Mouse (Mus musculus) CD4-positive, CD25-positive, alpha-beta regulatory T cell, adult 4 months (primary cell): ENCODE results near the gene Ccdc185. TPM values are rescaled to one million over a fixed set of nuclear protein-coding genes. Genes with fewer than 3 reads are reported as not detected.

ENCODE experiments used
- ATAC-seq: one replicate; pipeline ENCODE4 v1.8.0; 2017
- polyA plus RNA-seq, 2 experiments: library from polyadenylated mRNA; unstranded; fragments of 100-300 nt; shearing (Covaris generic); gene quantifications; one replicate each; pipeline ENCODE4 v1.2.1; 2017

Ccdc185 gene
- polyA plus RNA-seq, 2 experiments from 2014 or later = not detected

GRCm38 (mm10) chr1:182735891-182736290 is 13.1 kb downstream of the Ccdc185 start:
- ATAC-seq = no peak

GRCm38 (mm10) chr1:182732695-182733094 is 16.3 kb downstream of the Ccdc185 start:
- no peak for ATAC-seq

GRCm38 (mm10) chr1:182729002-182729401 is 20.0 kb downstream of the Ccdc185 start:
- no peak for ATAC-seq

DNA sequence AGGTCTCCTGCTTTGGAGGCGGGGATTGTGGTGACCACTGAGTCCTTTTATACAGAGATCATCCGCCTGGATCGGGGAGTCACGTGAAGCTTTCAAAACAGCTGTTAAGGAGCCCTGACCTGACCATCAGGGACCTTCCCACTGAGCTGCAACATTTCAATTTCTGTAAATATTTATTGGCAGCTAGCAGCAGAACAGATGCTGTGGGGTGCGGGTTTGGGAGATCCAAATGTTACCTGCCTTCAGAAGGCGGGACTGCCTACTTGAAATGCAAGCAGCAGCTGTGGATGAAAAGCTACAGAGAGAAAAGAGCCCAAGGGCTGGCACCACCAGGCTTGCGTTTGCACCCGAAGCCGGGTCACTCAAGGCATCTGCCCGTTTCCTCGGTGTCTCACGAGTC is 21.4 kb downstream of the Ccdc185 start:
- no peak for ATAC-seq

- ATAC-seq = no peak
Measured at GRCm38 (mm10) chr1:182714236-182714935, 34.6 kb downstream of the Ccdc185 start.

DNA sequence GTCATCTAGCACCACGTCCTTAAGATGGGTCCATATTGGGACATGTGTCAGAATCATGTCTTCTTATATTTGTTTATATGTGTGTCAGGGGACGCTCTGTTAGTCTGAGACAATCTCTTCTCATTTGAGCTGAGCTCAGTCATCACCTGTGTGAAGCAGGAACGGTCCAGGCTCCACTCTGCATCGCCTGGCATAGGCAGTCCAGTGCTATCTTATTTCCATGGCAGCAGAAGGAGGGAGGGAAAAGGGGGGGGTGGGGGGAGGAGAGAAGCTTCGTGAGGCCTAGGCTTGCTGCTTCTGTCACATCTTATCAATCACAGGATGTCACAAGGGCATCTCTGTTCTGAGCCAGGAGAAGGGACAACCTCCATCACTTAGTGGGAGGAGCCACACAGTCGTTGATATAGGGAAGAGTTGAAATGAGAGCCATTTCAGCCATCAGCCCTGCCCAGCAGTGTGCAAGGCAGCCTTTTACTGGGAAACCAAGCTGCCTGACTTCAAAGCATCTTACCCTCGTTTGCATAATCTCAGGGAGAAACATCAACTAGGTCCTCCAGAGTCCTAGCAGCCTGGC is 37.5 kb downstream of the Ccdc185 start:
- no peak for ATAC-seq

DNA sequence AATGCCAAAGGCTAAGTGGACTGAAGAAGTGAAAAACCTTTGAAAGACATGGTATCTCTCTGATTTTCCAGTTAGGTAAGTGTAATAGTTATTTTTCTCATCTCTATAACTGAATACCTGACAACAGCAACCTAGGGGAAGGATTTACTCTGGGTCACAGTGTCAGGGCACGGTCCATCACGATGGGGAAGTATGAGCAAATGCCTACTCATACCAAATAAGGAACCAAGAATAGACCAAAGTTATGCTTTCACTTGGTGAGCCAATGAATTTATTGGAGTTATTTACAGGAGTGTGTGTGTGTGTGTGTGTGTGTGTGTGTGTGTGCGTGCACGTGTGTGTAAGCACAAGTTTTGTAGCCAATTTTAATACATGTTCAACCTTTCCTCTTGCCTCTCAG is 41.5 kb downstream of the Ccdc185 start:
- no peak for ATAC-seq

- ATAC-seq = no peak
Measured at GRCm38 (mm10) chr1:182704882-182705281, 44.1 kb downstream of the Ccdc185 start.

DNA sequence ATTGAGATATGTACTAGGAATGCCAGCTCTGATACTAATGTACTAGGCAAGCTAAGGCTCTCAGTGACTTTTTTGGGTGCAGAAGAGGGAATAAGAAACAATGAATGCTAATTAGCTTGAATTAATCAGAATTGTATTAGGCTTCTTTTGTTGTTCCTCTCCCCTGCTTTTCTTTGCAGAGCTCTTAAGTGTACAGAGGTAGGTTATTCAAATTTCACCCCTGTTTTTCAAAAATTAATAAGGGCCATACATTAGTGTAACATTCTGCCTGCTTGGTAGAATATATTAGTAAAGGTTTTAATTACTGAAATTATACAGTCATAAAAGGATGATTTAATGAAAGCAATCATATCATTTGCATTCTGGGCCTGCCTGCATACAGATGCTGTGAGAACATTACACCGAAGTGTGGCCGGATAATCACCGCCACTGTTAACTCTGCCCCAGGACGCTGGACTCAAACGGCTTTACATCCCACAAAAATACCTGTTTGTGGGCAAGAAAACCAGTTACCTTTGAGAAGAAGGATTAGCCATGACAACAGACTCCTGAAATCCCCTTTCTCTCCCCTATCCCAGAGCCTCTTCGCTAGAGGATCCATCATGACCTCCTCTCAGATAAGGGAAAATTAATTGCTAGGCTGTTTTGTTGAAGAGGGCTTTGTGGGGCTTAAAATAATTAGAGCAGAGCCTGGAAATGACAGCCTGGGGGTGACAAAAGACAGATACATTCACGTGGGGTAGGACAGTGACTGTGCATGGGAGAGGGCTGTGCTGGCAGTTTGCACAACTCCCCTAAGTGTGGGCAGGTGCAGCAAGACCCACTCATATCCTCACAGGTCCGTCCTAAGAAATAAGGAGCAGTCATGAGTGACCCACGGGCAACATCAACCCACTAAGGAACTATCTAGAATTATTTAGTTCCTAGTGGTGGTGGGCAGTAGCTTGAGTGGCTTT is 49.3 kb downstream of the Ccdc185 start:
- no peak for ATAC-seq

Other genes starting within 250 kb of the Ccdc185 start
- 10 to 100 TPM; 38.3 to 52.4 TPM for gene Capn2, start 231.6 kb downstream of the Ccdc185 start, polyA plus RNA-seq
- gene Capn8, start 184.2 kb downstream of the Ccdc185 start, polyA plus RNA-seq = not detected
- 1 to 10 TPM; 2.4 to 2.6 TPM for gene Susd4, start 14.7 kb upstream of the Ccdc185 start, polyA plus RNA-seq
- gene Tlr5, start 205.6 kb upstream of the Ccdc185 start, polyA plus RNA-seq = under 1 TPM in 1 of 2 experiments, not detected in 1; 0.34 TPM